Mouse (Mus musculus): ENCODE data around the gene Tmem104.

Gene Tmem104

GRCm38 (mm10) chr11:115270148-115270861 is 83.0 kb downstream of the Tmem104 start:
- no peak for TF ChIP-seq GATA4 (IDR thresholded peaks at IDR 0.05; ENCODE audit: insufficient replicate concordance, low read length)

DNA sequence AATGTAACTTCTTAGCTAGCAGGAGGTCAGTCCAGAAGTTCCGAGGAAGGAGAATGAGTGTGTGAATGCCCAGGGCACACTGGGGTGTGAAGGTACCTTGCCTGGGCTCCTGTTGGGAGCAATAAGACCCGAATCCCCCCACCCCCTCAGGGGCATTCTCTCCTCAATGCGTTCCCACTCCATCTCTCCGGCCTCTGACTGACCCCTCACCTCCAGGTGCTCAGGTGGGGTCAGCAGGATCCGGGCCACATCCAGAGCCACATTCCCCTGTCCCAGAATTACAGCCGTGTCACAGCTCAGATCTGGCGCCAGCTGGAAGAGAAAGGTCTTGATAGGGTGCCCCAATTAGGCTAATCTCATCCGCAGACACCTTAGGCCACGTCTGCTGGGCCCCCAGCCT is 83.8 kb downstream of the Tmem104 start:
- no peak for TF ChIP-seq GATA4 (IDR thresholded peaks at IDR 0.05; ENCODE audit: insufficient replicate concordance, low read length)

- TF ChIP-seq GATA4 (IDR thresholded peaks at IDR 0.05; ENCODE audit: insufficient replicate concordance, low read length), result no peak
These were observed 84.2 kb downstream of the Tmem104 start for GRCm38 (mm10) chr11:115271481-115271880.

GRCm38 (mm10) chr11:115272894-115273498 is 85.7 kb downstream of the Tmem104 start:
- no peak for TF ChIP-seq GATA4 (IDR thresholded peaks at IDR 0.05; ENCODE audit: insufficient replicate concordance, low read length)

- TF ChIP-seq GATA4 (IDR thresholded peaks at IDR 0.05; ENCODE audit: insufficient replicate concordance, low read length), result no peak
These were observed 86.4 kb downstream of the Tmem104 start for GRCm38 (mm10) chr11:115273735-115274134.

GRCm38 (mm10) chr11:115274178-115274577 is 86.9 kb downstream of the Tmem104 start:
- TF ChIP-seq GATA4 (IDR thresholded peaks at IDR 0.05; ENCODE audit: insufficient replicate concordance, low read length), result no peak

- TF ChIP-seq GATA4 (IDR thresholded peaks at IDR 0.05; ENCODE audit: insufficient replicate concordance, low read length), result no peak
These were observed 87.5 kb downstream of the Tmem104 start for GRCm38 (mm10) chr11:115274771-115275170.

GRCm38 (mm10) chr11:115275509-115275908 is 88.2 kb downstream of the Tmem104 start:
- no peak for TF ChIP-seq GATA4 (IDR thresholded peaks at IDR 0.05; ENCODE audit: insufficient replicate concordance, low read length)

DNA sequence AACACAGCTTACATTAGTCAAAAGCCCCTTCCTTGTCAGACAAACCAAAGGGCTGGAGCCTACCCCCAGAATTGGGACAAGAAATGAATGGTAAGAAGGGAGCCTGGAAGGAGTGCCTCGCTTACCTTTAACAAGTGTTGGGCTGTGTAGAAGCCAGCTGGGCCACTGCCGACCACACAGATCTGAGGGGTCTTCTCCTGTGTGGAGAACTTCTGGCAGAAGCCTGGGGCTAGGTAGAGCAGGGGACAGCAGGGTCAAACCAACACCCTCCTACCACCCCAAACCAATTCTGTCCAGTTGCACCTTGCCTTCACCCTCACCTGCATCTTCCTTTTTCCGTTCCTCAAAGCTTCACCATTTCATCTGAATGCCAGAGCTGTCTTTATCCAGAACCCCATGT is 88.7 kb downstream of the Tmem104 start:
- no peak for TF ChIP-seq GATA4 (IDR thresholded peaks at IDR 0.05; ENCODE audit: insufficient replicate concordance, low read length)

GRCm38 (mm10) chr11:115276780-115277603 is 89.7 kb downstream of the Tmem104 start, which contains the start of gene Fdxr:
TSS of gene Fdxr (minus strand) at chr11:115277050.
- TF ChIP-seq GATA4 (IDR thresholded peaks at IDR 0.05; ENCODE audit: insufficient replicate concordance, low read length), result peak; percentile 67; the same call in 1 of the 2 replicates

GRCm38 (mm10) chr11:115277604-115277975 is 90.3 kb downstream of the Tmem104 start:
- TF ChIP-seq GATA4 (IDR thresholded peaks at IDR 0.05; ENCODE audit: insufficient replicate concordance, low read length), result no peak

DNA sequence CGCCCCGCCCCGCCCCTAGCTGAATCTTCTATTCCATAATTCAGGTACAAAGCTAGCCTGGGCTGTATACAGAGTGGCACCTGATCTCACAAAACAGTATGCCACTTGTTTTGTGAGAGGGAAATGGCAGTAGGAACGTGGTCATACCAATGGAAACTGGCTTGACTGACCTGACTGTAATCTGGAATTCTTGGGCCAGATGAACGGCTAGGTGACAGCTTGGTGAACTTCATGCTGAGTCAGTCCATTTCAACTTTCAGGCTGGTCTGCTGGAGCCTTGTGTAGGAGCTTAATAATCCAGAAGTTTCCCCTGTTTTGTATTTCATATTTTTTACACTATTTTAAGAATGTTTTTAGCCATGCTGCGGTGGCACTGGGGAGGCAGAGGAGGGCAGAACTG is 90.9 kb downstream of the Tmem104 start:
- no peak for TF ChIP-seq GATA4 (IDR thresholded peaks at IDR 0.05; ENCODE audit: insufficient replicate concordance, low read length)

DNA sequence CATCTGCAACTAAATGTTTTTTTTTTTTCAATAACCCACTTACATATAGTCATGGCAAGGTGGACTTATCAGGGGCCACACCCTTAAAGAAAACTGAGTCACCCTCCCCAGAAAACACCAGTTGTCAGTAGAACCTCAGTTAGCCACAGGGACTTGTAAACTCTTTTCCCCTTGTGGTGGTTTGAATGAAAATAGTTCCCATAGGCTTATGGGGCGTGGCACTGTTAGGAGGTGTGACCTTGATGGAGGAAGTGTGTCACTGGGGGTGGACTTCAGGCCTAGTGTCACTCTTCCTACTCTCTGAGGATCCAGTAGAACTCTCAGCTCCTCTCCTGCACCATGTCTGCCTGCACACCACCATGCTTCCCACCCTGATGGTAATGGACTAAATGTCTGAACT is 92.4 kb downstream of the Tmem104 start:
- no peak for TF ChIP-seq GATA4 (IDR thresholded peaks at IDR 0.05; ENCODE audit: insufficient replicate concordance, low read length)

DNA sequence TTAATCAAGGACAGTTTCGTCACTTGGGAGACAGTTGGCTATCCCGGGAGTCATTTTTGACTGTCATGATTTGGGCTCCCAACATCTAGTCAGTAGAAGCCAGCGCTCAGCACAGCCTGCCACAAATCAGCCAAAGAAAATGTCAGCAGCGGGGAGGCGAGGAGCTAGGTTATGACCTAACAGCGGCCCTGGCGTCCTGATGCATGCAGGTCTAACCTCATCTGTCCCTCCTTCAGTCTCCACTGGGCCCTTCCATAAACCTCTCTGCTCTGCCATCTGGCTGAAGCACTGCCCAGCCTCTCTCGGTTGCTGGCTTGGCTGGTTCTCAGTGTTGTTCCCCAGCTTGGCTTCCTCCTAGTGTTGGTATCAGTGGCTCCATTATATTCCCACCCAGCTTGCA is 95.0 kb downstream of the Tmem104 start:
- TF ChIP-seq GATA4 (IDR thresholded peaks at IDR 0.05; ENCODE audit: insufficient replicate concordance, low read length), result no peak

- TF ChIP-seq GATA4 (IDR thresholded peaks at IDR 0.05; ENCODE audit: insufficient replicate concordance, low read length), result no peak
These were observed 95.6 kb downstream of the Tmem104 start for GRCm38 (mm10) chr11:115282723-115283485.
